17 mouse cellular contexts compared by ENCODE assay signal in genomic region chr4:53179308-53179820, GRCm38 (mm10). TPM values are rescaled to one million over a fixed set of nuclear protein-coding genes. Genes with fewer than 3 reads are reported as not detected.
DNase-seq lines count a peak whose midpoint lies in the region; ATAC-seq and TF ChIP-seq lines count a peak whose summit lies in the region.
"Had no signal": no experiment of that assay in that cellular context is flagged by ENCODE, and none has a peak within 500 bp of the region (broad histone marks: within the 10 kb centered on the region; RNA-seq: fewer than 3 reads in every experiment).

No protein-coding gene starts in this region.

- no peak overlapping the region for H3K27ac ChIP-seq in gastrocnemius, adult 2 months
- H3K27ac ChIP-seq in MEL (ENCODE audit: control insufficient read depth, low read depth, low read length): no peak overlapping the region
- no peak overlapping the region for H3K27ac ChIP-seq in limb, embryonic 14.5 days (replicated peaks; ENCODE audit: low read depth, low read length)
- H3K27ac ChIP-seq: heart, embryonic 13.5 days; hindbrain, embryonic 15.5 days had no signal

- intact Hi-C loops in gastrocnemius, adult 2 months (cut with DNase I): no loop called here

- no peak for DNase-seq in gastrocnemius, adult 2 months
- DNase-seq in gastrocnemius, postnatal 25 days: no peak
- peak; percentile 71 for DNase-seq in A20 (ENCODE audit: low read depth, low spot score)
- peak; percentile 46 for DNase-seq in MEL (ENCODE audit: low read depth, low spot score)
- DNase-seq in limb, embryonic 14.5 days (ENCODE audit: low spot score): no peak
- no peak for DNase-seq in layer of hippocampus, adult 8-10 months (ENCODE audit: low spot score in 2 of 2)
- DNase-seq: adrenal gland, postnatal 14 days; cerebellum, adult 11-12 months; cerebellum, adult 9-10 months; cerebellum, postnatal 36 days; gastrocnemius, postnatal 10 days; heart, postnatal 36 days had no signal

- no peak for TF ChIP-seq CTCF in gastrocnemius, adult 2 months (IDR thresholded peaks at IDR 0.05)
- no peak for TF ChIP-seq CTCF in MEL (IDR thresholded peaks at IDR 0.05 in 2 of 3, conservative IDR thresholded peaks at IDR 0.05 in 1 of 3; ENCODE audit: control insufficient read depth in 1 of 3, insufficient read depth in 1 of 3, low read depth in 2 of 3, low read length in 3 of 3, poor library complexity in 1 of 3, severe bottlenecking in 1 of 3)

- TF ChIP-seq POLR2A in MEL (IDR thresholded peaks at IDR 0.05; ENCODE audit: control insufficient read depth in 1 of 2, insufficient read depth in 1 of 2, low read depth in 1 of 2, low read length in 2 of 2, poor library complexity in 1 of 2): no peak
- TF ChIP-seq POLR2A in limb, embryonic 14.5 days (IDR thresholded peaks at IDR 0.05; ENCODE audit: borderline replicate concordance, extremely low read depth, insufficient read depth, insufficient read length): no peak

- H3K9me3 ChIP-seq in MEL (replicated peaks; ENCODE audit: insufficient read depth, low read length): no peaks in the 10 kb centered on the region
- H3K9me3 ChIP-seq in limb, embryonic 14.5 days (ENCODE audit: control insufficient read depth, low read length): no peaks in the 10 kb centered on the region
- H3K9me3 ChIP-seq: hindbrain, embryonic 15.5 days had no signal

- H3K4me1 ChIP-seq in MEL (ENCODE audit: control insufficient read depth in 1 of 2, insufficient read depth in 2 of 2, low read length in 2 of 2): peaks cover 5 to 9% of the 10 kb centered on the region in 2 experiments; a peak in 3 of 4 replicates
- peaks cover 9% of the 10 kb centered on the region; the same call in 1 of the 2 replicates for H3K4me1 ChIP-seq in limb, embryonic 14.5 days (ENCODE audit: control insufficient read depth, insufficient read depth, low read length)
- H3K4me1 ChIP-seq: hindbrain, embryonic 15.5 days had no signal

- ATAC-seq in limb, embryonic 14.5 days (ENCODE audit: low FRiP score, low read depth): no peak
- ATAC-seq: forebrain, embryonic 14.5 days; intestine, embryonic 16.5 days had no signal

- 0 out of 2 replicates have a peak overlapping the region, but pooled peaks have one; percentile 10 for H3K4me2 ChIP-seq in limb, embryonic 14.5 days (replicated peaks; ENCODE audit: low read depth, low read length, severe bottlenecking)
- H3K4me2 ChIP-seq: heart, embryonic 13.5 days; hindbrain, embryonic 15.5 days had no signal

- no peak for TF ChIP-seq RAD21 in MEL (IDR thresholded peaks at IDR 0.05; ENCODE audit: low read depth, low read length)

- H3K79me2 ChIP-seq in MEL (ENCODE audit: control insufficient read depth, insufficient read depth, low read length, poor library complexity): no peaks in the 10 kb centered on the region

- no peak for TF ChIP-seq EP300 in MEL (IDR thresholded peaks at IDR 0.05; ENCODE audit: low read depth in 1 of 2, low read length in 2 of 2)

- peaks cover 0 to 4% of the 10 kb centered on the region in 2 experiments; a peak in 1 of 4 replicates for H3K36me3 ChIP-seq in MEL (ENCODE audit: control insufficient read depth in 1 of 2, insufficient read depth in 2 of 2, low read length in 2 of 2)
- no peaks in the 10 kb centered on the region for H3K36me3 ChIP-seq in limb, embryonic 14.5 days (ENCODE audit: control insufficient read depth, insufficient read depth, low read length)
- H3K36me3 ChIP-seq: G1E; heart, embryonic 13.5 days; hindbrain, embryonic 15.5 days had no signal

- H3K9ac ChIP-seq in MEL (ENCODE audit: control insufficient read depth, low read depth, low read length, poor library complexity, severe bottlenecking): 0 out of 2 replicates have a peak overlapping the region, but pooled peaks have one; percentile 36
- no peak overlapping the region for H3K9ac ChIP-seq in limb, embryonic 14.5 days (ENCODE audit: low read depth, low read length, severe bottlenecking)
- H3K9ac ChIP-seq: heart, embryonic 13.5 days; hindbrain, embryonic 15.5 days had no signal

- no peaks in the 10 kb centered on the region for H3K27me3 ChIP-seq in MEL (ENCODE audit: control insufficient read depth in 1 of 2, insufficient read depth in 2 of 2, low read length in 2 of 2)
- no peaks in the 10 kb centered on the region for H3K27me3 ChIP-seq in limb, embryonic 14.5 days (ENCODE audit: control insufficient read depth, insufficient read depth, low read length)
- H3K27me3 ChIP-seq: heart, embryonic 13.5 days; hindbrain, embryonic 15.5 days had no signal

- H3K4me3 ChIP-seq in gastrocnemius, adult 2 months: peak overlapping the region; percentile 47
- peak overlapping the region; percentile 46 to 59 for H3K4me3 ChIP-seq in MEL (ENCODE audit: control insufficient read depth in 1 of 2, insufficient read depth in 1 of 2, low read depth in 2 of 2, low read length in 2 of 2)
- no peak overlapping the region for H3K4me3 ChIP-seq in limb, embryonic 14.5 days (replicated peaks; ENCODE audit: low read length)
- H3K4me3 ChIP-seq: heart, embryonic 13.5 days; hindbrain, embryonic 15.5 days had no signal

- 36% methylated on average over 10 of the region's 10 CpGs for WGBS in limb, embryonic 14.5 days

TF ChIP-seq in MEL, 35 proteins besides CTCF, POLR2A, EP300 and RAD21:
- TF ChIP-seq USF2 (IDR thresholded peaks at IDR 0.05; ENCODE audit: borderline replicate concordance in 1 of 2, insufficient read depth in 1 of 2, low read depth in 1 of 2, low read length in 2 of 2): no peak
- no peak for TF ChIP-seq MXI1 (IDR thresholded peaks at IDR 0.05; ENCODE audit: low read depth, low read length)
- peak; percentile 95; the same call in 1 of the 2 replicates for TF ChIP-seq UBTF (IDR thresholded peaks at IDR 0.05; ENCODE audit: borderline replicate concordance, insufficient read depth, low read depth, low read length)
- peak; percentile 85 for TF ChIP-seq TBP (IDR thresholded peaks at IDR 0.05; ENCODE audit: low read depth, low read length)
- no peak for TF ChIP-seq JUND (IDR thresholded peaks at IDR 0.05; ENCODE audit: low read depth, low read length)
- TF ChIP-seq CHD1 (IDR thresholded peaks at IDR 0.05; ENCODE audit: low read depth, low read length): no peak
- no peak for TF ChIP-seq MYB (IDR thresholded peaks at IDR 0.05; ENCODE audit: low read depth, low read length)
- peak; percentile 51 for TF ChIP-seq ZNF384 (IDR thresholded peaks at IDR 0.05; ENCODE audit: low read depth, low read length)
TF ChIP-seq in MEL: peak in this region for 3.

RNA-seq across cellular contexts. Expression of gene Abca1, which starts 19.7 kb away (rescaled TPM):
- total RNA-seq in gastrocnemius, adult 2 months (2021): 1 to 10 TPM; 5.9 to 8.6 TPM
- 1 to 10 TPM; 4.8 to 9.4 TPM for total RNA-seq in gastrocnemius, postnatal 25 days (2021)
- 8.4 and 10.8 TPM in 2 replicates for total RNA-seq in MEL (2012; rRNA removed)
- polyA plus RNA-seq in MEL (2012; ENCODE audit: insufficient read depth in 1 of 2, insufficient read length in 2 of 2, low read depth in 1 of 2, low replicate concordance in 2 of 2, missing spikeins in 1 of 2): 1 to 10 TPM in 1 of 2 experiments, not detected in 1; 9.0 TPM
- 9.0 and 10.3 TPM in 2 replicates for polyA plus RNA-seq in limb, embryonic 14.5 days (2012; rRNA removed)
- polyA plus RNA-seq in limb, embryonic 14.5 days (2014; fragmentation: Nextera tagmentation; extraction: Ambion mirVana): 12.3 and 14.5 TPM in 2 replicates
- total RNA-seq in layer of hippocampus, adult 8-10 months (2022): 10 to 100 TPM; 23.5 to 37.9 (median 28.2) TPM

Comparison
In these comparisons a context has a peak if more than half of its experiments do, and no peak if none do; other contexts are left out.
1. DNase-seq: peak in A20 (single experiment) and MEL (single experiment); none in gastrocnemius, adult 2 months (single experiment), gastrocnemius, postnatal 25 days (single experiment), limb, embryonic 14.5 days (single experiment) and layer of hippocampus, adult 8-10 months (0 of 2).